Mouse (Mus musculus): ENCODE results near the gene Golga4. TPM values are rescaled to one million over a fixed set of nuclear protein-coding genes. Genes with fewer than 3 reads are reported as not detected.

Gene Golga4
- polyA plus RNA-seq, 1 experiment from 2014 or later = 52.5 TPM

DNA sequence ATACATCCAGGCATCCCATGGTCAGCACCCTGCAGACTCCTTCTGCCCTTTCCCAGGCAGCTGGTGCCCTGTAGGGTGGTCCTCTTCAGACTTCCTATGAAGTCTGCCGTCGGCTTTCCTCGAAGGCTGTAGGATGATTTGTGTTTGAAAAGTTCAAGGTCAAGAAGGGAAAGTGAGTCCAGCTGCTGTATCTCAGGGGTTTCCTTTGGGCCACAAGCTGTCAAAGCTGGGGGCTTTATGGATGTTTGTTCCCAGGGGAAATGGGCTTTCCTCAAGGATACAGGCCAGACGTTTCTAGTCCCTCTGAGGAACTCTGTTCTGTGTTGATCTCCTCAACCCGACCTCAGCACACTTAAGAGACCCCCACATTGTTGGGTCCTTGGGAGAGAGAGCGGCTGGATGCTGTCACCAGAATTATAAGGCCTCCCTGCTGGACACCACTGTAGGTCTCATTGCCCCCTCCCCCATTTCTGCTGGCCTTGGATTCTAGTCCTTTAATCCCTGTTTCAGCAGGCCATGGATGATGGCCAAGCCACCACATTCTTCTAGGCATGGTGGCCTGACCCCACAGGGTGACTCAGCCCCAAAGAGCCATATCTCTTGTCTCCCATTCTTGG lies 123.8 kb downstream of the Golga4 start:
- H3K9me3 ChIP-seq (ENCODE audit: control insufficient read depth) = no peaks in the 10 kb centered on the region
- no peak overlapping the region for H3K4me3 ChIP-seq (ENCODE audit: low read depth, low read length)
- no peak overlapping the region for H3K4me2 ChIP-seq (replicated peaks; ENCODE audit: low read depth)
- H3K36me3 ChIP-seq (ENCODE audit: control insufficient read depth, insufficient read depth) = no peaks in the 10 kb centered on the region; the same call in 1 of the 2 replicates
- no peaks in the 10 kb centered on the region for H3K27me3 ChIP-seq (replicated peaks; ENCODE audit: control insufficient read depth, insufficient read depth, low read length)
- no peaks in the 10 kb centered on the region for H3K4me1 ChIP-seq (replicated peaks; ENCODE audit: control insufficient read depth, insufficient read depth, low read length)
- no peak overlapping the region for H3K27ac ChIP-seq (ENCODE audit: low read depth, low read length)
- no peak; the same call in 1 of the 2 replicates for ATAC-seq
- WGBS = 50% methylated on average over 6 of the region's 6 CpGs
- no peak for TF ChIP-seq CTCF (IDR thresholded peaks at IDR 0.05; ENCODE audit: low read depth)
- no peak overlapping the region for H3K9ac ChIP-seq (ENCODE audit: low read depth, low read length)

Other genes starting within 250 kb of the Golga4 start
- gene Eomes, start 28.1 kb upstream of the Golga4 start, polyA plus RNA-seq (2015; fragmentation: Nextera tagmentation; extraction: Ambion mirVana) = not detected in 2 replicates
- gene Itga9, start 100.4 kb downstream of the Golga4 start, polyA plus RNA-seq (2015; fragmentation: Nextera tagmentation; extraction: Ambion mirVana) = 5.9 and 6.2 TPM in 2 replicates